Mouse (Mus musculus) T-helper 2 cell (primary cell): Measurements from ENCODE around the gene AL607142.1.

Experiments used
- in situ Hi-C: fragments of 300-600 bp; cut with MboI, MseI; formaldehyde crosslinking; loops from one replicate; pipeline ENCODE4 v1.15.1; 2025; ENCODE audit warnings: high pct_unique_total_duplicates

AL607142.1 gene

DNA sequence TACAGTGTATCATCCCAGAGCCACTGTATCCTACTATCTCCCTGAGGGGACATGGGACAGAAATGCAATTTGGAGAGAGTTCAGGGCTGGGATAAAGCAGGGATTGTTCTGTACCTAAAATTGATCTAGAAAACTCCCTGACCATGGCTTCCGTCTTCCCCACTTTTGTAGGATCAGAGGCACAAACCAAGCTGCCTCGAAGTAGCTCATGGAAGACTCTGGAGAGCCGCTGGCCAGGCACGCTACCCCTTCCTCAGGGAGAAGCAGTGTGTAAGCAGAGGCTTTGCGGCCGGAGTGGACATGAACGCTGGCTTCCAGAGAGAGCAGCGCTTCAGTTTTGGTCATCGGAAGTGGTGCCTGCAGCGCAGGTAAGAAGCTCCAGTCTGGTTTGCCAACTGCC, at the start of gene AL607142.1:
Gene AL607142.1 (plus strand): TSS at position 301 of the 400 bp plus-strand sequence.
- in situ Hi-C loops: loop anchor here (5.0 kb wide), 1 partner anchor 102 kb away; no protein-coding TSS in a partner anchor

DNA sequence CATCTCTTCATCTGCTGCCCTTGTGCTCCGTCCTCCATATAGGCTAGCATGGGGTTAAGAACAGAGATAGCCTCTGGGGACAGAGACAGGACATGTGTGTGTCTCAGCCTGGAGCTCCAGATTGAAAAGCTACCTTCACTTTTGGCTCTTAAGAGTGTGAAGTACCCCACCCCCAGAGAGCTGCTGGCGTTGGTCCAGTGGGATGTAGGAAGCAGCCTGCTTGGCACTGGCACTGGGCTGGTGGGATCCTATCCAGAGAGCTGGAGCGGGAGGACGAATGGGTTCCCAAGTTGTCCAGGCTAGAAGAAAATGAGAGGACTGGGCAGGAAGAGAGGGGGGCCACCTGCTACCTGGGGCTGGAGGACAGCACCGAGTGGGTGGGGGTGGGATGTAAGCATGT, 46.4 kb upstream of the AL607142.1 start:
- in situ Hi-C loops: no loop called here

DNA sequence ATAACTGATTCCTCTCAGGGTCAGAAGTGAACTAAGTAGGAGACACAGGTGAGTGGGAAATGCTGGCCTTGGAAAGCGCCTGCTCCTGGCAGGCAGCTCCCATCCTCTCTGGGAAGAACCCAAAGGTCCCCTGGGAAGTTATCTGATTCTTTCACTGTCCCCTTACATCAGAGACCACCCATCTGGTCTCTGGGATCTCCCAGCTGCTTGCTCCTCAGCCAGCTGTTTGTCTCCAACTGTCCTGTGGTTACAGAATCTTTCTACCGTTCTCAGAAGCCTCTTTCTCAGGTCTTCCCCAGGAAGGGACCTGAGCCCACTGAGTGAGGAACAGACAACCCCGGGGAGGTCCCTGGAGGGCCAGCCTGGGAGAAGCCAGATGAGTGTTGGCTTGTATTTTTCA, 42.4 kb upstream of the AL607142.1 start:
- in situ Hi-C loops: no loop called here

DNA sequence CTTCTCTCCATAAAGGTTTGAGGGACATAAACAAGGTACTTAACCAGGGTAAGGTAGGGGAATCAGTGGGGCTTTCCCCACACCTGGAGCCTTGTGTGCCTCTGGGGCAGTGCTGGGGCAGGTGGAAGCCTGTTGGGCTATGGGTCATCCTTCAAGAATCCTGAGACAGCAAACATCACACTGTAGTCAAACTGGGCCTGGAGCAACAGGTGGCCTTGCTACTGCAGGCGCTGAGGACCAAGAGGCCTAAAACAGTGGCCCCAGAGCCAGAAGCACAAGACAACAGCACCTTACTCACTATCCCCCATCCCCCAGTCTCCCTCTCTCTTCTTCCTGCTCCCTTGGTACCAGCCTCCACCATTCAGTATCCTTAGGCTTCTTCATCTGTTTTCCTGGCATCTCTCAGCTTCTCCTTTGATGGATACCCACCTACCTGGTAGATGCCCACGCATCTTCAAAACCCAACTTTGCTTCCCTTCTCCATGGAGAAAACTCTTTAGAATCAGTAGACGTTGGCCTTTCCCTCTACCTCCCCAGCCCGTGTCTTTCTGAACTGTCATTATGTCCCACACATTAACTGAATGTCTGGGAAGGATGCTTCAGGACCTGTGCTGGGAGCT, 41.5 kb upstream of the AL607142.1 start:
- in situ Hi-C loops: no loop called here

DNA sequence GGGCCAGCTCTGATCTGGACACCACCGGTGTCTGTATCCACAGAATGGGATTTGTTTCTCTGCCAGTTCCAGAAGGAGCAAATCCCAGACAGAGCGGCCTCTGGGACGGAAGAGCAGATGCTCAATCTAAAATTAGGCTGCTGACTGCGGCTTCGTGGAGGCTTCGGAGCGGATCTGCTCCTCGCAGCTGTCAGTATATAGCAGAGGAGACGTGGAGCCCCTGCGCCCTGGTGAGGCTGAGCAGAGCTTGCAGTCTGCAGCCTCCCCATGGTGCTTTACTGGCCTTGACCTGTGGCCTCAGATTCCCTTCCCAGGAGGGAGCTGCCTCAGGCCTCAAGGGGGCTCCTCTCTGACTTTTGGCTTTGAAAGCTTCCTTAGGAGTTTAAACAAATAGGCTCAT, 40.7 kb upstream of the AL607142.1 start:
- in situ Hi-C loops: no loop called here

DNA sequence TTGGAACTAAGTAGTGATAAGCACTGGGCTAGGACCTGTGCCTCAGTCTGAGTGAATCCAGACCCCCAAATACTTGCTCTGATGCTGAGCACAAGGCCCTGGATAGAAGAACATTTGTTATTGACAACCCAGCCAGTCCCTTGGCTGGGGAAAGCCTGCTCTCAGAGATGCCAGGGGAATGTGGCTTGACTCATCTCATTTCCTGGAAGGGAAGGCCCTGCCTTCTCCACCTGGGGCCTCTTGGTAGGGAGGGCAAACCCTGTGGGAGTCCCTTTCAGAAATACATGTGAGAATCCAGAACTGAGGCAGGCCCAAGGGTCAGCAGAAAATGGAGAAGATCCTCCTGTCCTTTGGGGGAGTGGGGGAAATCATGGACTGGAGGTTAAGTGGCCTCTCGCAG, 37.1 kb upstream of the AL607142.1 start:
- in situ Hi-C loops: loop anchor here (25.0 kb wide), 1 partner anchor 785 kb away; no protein-coding TSS in a partner anchor

DNA sequence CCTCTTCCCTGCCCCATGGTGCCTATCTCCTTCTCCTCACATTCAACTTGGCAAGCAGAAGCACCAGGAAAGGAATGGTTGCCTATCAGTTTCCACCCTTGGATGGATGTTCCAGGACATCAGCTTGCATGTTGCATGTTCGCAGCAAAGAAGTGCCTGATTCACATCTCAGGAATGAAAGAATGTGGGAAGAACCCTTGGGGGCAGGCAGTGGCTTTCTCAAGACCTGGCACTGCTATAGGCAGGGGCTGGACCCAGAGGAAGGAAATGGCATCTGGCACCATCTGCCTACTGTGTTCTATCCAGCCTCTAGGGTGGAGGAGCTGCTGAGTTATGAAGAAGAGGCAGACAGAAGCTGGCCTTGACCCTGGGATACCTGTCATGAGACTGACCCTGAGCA, 34.9 kb upstream of the AL607142.1 start:
- in situ Hi-C loops: loop anchor here (5.0 to 25.0 kb wide), 2 partner anchors 108 to 782 kb away; no protein-coding TSS in a partner anchor

DNA sequence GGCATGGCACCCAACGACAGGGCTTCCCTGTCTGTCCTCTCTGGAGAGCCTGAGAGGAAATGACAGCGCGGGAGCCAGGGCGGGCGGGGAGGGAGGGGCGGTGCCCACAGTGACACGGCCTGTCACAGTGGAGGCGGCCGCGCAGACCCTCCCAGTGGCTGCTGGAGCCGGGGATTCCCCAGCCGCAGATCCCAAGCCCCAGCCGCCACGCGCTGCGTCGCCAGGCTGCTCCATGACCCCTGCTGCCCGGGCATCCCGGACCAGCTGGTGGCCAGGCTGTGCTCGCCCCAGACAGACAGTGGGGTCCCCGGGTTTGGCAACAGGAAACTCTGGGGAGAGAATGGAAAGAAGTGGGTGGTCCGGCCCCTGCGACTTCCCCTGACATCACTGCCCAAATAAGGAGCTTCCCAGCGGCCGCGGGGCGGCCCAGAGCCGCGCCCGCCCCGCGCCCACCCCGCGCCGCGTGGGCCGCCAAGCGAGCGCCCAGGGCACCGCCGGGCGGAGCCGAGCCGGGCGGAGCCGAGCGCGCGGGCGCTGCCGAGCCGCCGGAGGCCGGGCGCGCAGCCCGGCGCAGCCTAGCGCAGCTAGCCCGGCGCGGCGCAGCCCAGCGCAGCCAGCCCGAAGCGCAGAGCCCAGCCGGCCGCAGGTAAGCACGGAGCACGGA, 32.3 kb upstream of the AL607142.1 start:
- in situ Hi-C loops: loop anchor here (5.0 to 25.0 kb wide), 2 partner anchors 110 to 780 kb away; no protein-coding TSS in a partner anchor

DNA sequence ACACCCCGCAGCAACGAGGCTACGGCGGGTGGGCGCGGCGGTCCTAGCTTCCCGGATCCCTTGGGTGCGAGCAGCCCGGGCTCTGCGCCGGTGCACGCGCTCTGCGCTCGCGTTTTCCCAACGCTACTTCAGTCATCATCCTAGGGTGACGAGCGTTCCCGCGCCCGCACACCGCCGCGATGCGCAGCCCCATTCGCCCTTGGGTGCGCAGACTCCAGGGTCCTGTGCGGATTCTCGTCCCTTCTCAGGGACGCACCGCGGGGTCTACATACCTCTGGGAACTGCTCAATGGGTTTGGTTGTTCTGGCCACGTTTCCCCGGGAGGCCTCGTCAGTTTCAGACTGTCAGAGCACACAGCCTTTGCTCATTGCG, 31.8 kb upstream of the AL607142.1 start:
- in situ Hi-C loops: loop anchor here (5.0 to 25.0 kb wide), 2 partner anchors 111 to 779 kb away; no protein-coding TSS in a partner anchor

DNA sequence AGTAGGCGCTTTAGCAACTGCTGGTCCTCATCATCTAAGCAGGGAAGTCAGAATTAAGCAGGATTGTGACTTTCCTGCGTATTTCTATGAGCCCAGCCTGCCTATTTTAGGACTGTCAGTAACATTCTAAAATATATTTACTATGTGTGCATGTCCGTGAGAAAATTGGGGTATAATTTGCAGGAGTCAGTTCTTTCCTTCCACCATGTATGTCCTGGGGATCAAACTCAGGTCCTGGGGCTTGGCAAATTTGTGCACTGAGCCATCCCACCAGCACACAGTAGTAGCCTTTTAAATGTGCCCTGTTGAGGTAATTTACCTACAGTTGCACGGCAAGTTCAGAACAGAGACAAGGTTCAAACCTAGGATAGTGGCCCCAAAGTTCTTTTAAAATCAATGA, 28.5 kb upstream of the AL607142.1 start:
- in situ Hi-C loops: loop anchor here (5.0 to 25.0 kb wide), 2 partner anchors 74 to 776 kb away; no protein-coding TSS in a partner anchor

DNA sequence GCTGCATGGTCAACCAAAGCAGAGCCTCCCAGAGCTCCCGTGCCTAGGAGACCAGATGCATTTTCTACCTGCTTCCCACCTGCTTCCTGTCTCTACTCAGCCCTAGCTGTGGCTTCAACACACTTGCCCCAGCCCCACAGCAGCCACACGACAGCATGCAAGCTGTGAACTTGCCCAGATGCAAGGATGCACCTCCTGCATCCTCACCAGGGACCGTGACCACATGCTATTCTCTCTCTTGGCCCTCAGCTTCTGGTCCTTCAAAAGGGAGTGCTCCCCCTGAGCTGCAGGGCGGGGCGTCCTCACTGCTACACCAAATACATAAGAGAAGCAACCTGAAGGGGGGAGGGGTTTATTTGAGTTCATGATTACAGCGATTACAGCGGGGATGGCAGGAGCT, 27.8 kb upstream of the AL607142.1 start:
- in situ Hi-C loops: loop anchor here (5.0 to 25.0 kb wide), 2 partner anchors 75 to 775 kb away; no protein-coding TSS in a partner anchor

DNA sequence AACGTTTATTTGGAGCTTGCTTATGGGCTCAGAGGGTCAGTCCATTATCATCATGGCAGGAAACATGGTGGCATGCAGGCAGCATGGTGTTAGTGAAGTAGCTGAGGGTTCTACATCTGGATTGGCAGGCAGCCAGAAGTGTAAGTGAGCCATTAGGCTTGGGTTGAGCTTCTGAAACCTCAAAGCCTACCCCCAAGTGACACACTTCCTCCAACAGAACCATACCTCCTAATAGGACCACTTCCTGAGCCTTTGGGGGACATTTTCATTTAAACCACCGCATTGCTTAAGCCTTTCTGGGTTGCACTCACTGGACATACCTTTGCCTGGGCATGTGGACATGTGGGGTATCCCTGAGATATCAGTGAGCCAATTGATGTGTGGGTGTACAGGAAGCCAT, 23.3 kb upstream of the AL607142.1 start:
- in situ Hi-C loops: loop anchor here (25.0 kb wide), 1 partner anchor 771 kb away; no protein-coding TSS in a partner anchor

DNA sequence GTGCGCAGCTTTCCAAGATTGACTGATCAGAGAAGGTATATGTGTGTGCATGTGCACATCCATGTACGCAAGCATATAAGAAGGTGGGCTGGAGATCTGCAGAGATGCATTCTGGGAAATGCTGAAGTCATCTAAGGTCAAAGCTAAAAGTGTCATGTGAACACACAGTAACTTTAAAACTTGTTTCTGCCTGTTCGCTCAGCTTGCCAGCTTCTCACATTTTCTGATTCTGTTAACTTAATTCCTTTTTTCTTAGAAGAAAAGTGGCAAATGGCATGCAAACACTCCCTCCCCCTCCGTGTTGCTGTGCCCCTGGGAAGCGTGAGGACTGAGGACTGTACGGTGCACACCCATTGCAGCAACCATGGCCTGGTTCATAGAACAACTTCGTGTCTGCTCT, 22.3 kb upstream of the AL607142.1 start:
- in situ Hi-C loops: loop anchor here (25.0 kb wide), 1 partner anchor 770 kb away; no protein-coding TSS in a partner anchor

DNA sequence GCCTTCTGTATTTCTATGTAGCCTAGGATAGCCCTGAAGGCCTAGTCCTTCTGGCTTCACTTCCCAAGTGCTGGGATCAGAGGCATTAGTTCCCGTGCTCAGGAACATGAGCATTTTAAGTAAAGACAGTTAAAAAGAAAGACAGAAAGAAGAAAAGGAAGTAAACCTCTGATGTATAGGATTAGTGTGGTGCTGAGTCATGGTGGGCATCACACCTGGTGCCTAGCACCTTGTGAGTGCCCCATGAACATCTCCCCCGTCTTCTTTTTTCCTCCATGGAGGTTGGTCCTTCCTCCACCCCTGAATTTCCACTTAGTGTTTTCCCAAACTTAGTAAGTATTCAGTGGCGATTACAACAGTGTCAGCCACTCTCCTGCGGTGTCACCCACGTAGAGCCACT, 20.2 kb upstream of the AL607142.1 start:
- in situ Hi-C loops: loop anchor here (25.0 kb wide), 1 partner anchor 768 kb away; no protein-coding TSS in a partner anchor

DNA sequence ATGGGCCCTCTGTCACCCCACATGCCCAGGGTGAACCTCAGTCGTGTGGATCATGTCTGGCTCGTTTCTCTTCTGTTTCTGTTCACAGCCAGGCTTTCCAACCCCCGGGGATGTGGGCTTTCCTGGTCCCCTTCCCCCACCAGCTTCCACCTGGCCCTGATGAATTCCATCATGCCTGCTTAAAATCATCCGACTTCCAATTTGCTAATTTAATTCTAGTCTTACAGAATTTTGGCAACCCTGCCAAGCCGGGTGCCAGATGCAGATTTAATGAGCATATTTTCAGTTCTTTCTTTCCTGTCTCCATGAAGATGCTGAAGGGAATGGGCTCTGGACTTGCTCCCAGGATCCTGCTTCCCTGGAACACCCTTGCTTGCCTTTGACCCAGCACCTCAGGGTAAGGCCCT, 19.7 kb upstream of the AL607142.1 start:
- in situ Hi-C loops: loop anchor here (25.0 kb wide), 1 partner anchor 767 kb away; no protein-coding TSS in a partner anchor

DNA sequence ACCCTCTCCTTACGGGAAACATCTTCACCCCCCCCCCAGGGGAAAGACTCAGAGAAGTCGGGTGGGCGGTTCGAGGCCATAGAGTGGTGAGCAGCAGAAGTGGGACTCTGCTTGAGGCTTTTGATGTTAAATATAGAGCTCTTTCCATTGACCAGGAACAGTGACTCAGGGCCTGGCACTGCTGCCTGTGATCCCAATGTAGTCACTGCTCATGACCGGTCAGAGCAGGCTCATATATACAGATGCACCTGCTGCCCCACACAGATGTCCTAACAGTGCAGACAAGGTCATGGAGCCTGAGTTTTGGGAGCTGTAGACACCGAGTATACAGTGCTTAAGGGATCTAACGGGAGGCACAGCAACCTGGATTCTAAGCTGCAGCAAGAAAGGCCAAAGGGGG, 18.9 kb upstream of the AL607142.1 start:
- in situ Hi-C loops: loop anchor here (25.0 kb wide), 1 partner anchor 766 kb away; no protein-coding TSS in a partner anchor

DNA sequence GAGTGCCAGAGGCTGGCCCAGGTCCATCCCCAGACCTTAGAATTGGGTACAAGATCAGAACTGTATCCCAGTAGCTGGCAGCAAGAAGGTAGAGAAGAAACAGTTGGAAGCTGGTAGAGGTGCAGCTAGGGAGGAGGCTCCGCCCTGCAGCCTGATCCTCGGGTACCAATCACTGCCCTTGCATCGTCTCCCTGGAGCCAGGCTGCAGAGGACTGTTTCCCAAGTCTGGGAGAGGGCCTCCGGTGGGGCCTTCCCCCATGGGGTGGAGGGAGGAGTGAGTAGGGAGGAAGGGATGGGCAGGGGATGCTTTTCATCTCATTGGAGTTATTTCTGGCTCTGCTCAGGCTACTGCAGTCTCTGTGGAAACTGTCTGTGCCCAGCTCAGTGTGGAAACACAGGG, 17.7 kb upstream of the AL607142.1 start:
- in situ Hi-C loops: loop anchor here (25.0 kb wide), 1 partner anchor 765 kb away; no protein-coding TSS in a partner anchor

DNA sequence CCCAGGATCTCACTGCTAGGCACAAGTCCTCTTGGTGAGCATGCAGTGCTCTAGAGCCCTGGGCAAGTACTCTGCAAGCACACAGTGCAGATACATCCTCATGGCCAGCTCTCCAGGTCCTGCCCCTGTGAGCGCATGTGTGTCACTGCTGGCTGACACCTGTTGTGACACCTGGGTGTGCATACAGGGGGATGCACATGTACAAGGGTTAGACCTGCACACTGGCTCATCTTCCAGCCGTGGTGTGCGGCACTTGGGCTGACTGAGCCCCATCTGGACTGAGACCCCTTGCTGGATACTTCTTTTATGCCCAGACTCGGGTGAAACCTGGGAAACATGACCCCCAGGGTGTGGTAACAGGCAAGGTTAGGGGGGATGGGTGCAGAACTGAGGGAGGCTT, 16.5 kb upstream of the AL607142.1 start:
- in situ Hi-C loops: loop anchor here (25.0 kb wide), 1 partner anchor 764 kb away; no protein-coding TSS in a partner anchor

DNA sequence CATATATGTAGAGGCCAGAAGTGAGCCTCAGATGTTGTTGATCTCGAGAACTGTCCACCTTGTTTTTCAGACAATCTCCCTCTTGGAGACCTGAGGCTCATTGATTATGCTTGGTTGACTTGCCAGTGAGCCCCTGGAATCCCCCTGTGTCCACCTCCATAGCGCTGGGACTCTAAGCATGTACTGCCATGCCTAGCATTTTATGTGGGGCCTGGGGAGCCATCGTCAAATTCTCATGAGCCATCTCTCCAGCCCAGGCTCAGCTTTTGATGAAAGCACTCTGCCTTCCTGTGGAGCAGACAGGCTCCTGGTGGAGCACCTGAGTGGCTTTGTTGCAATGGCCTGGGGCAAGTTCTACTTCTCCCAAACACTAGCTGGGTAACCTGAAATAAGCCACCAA, 14.9 kb upstream of the AL607142.1 start:
- in situ Hi-C loops: loop anchor here (10.0 to 25.0 kb wide), 2 partner anchors 315 to 762 kb away; partner anchors contain the start of gene Hivep3

DNA sequence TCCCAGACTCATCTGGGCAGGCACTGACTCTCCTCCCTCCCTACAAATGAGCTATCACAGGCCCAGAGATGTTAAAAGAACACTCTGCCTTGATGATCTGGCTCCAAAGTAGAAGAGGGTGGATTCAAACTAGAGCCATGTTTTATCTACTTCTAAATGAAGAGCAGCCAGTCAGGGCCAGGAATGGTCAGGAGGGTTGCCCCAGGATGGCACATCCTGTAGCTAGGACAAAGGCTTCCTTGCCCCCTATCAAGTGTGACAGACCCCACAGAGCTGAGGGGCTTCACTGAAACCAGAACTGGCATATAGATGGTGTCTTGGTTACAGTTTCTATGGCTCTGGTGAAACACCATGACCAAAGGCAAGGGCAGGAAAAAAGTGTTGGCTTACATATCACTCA, 12.3 kb upstream of the AL607142.1 start:
- in situ Hi-C loops: loop anchor here (10.0 kb wide), 1 partner anchor 318 kb away; the partner anchor contains the start of gene Hivep3

DNA sequence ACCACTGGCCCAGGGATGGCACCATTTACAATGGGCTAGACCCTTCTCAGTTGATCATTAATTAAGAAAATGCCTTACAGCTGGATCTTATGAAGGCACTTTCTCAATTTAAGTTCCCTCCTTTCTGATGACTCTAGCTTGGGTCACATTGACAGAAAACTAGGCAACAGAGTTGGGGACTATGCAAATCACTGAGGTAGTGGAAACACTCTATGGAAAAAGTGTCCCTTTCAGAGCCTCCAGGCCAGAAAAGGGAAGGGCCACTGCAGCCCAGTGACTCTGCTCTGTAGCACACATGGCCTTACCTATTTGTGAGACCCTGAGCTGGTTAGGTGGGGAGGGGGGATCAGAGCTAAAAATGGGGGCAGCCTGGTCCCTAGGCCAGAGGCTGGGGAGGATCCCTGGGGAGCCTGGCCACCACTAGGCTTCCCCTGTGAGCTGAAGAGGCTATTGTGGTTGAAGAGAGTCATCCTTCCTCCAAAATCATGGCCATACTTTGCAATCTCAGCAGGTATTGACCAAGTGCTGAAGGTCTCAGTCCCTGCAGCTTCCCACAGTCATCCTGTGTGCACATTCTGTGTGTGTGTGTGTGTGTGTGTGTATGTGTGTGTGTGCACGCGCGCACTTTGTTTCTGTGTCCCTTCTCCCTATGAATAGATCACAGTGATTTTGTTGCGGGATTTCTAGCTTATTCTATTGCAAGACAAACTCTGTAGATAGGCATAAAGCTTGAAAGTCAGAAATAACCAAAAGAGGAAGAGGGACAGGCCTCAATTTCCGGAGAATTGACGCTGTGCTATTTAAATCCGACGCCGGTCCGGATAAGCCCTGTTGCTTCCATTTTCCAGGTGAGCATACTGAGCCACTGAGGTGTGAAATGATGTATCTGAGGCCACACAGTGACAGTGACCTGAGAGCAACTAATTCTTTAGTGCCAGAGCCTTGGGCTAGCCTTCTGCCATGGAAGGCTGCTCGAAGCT, 11.5 kb upstream of the AL607142.1 start:
- in situ Hi-C loops: loop anchor here (10.0 kb wide), 1 partner anchor 319 kb away; the partner anchor contains the start of gene Hivep3
